Mouse (Mus musculus) brain, embryonic 14.5 days (tissue): ENCODE data around the gene Rsph4a. TPM values are rescaled to one million over a fixed set of nuclear protein-coding genes. Genes with fewer than 3 reads are reported as not detected.
A peak's percentile ranks its signal among the peaks of the same experiment; 100 is the strongest.
"Not testable (repeated sequence)": the region's sequence is repeated elsewhere in the genome, so short reads cannot be mapped to it uniquely, and the experiment has no call there.

Experiments
- DNase-seq: peaks from one replicate; pipeline ENCODE4 v3.0.0-alpha.2; 2011; ENCODE audit warnings: low read depth
- CTCF ChIP-seq: fragments of 200-500 bp; IDR thresholded peaks from 2 replicates; pipeline ENCODE4 v1.5.1; 2012; ENCODE audit warnings: inconsistent platforms, mild to moderate bottlenecking, moderate library complexity, borderline replicate concordance; ENCODE audit not compliant: insufficient read depth, insufficient read length; ENCODE audit errors: extremely low read depth
- POLR2A ChIP-seq: fragments of 200-500 bp; IDR thresholded peaks from 2 replicates; pipeline ENCODE4 v1.6.1; 2012; ENCODE audit warnings: mild to moderate bottlenecking, inconsistent platforms, borderline replicate concordance; ENCODE audit not compliant: poor library complexity, insufficient read depth, insufficient read length, severe bottlenecking; ENCODE audit errors: extremely low read depth
- polyA plus RNA-seq: library from polyadenylated mRNA; depleted of rRNA; stranded (reverse); fragments of >200 nt; gene quantifications from 2 replicates; pipeline ENCODE4 v1.2.3, GENCODE M21; 2012; rRNA removed

Rsph4a gene
- 0.44 and 1.1 TPM in 2 replicates for polyA plus RNA-seq

DNA sequence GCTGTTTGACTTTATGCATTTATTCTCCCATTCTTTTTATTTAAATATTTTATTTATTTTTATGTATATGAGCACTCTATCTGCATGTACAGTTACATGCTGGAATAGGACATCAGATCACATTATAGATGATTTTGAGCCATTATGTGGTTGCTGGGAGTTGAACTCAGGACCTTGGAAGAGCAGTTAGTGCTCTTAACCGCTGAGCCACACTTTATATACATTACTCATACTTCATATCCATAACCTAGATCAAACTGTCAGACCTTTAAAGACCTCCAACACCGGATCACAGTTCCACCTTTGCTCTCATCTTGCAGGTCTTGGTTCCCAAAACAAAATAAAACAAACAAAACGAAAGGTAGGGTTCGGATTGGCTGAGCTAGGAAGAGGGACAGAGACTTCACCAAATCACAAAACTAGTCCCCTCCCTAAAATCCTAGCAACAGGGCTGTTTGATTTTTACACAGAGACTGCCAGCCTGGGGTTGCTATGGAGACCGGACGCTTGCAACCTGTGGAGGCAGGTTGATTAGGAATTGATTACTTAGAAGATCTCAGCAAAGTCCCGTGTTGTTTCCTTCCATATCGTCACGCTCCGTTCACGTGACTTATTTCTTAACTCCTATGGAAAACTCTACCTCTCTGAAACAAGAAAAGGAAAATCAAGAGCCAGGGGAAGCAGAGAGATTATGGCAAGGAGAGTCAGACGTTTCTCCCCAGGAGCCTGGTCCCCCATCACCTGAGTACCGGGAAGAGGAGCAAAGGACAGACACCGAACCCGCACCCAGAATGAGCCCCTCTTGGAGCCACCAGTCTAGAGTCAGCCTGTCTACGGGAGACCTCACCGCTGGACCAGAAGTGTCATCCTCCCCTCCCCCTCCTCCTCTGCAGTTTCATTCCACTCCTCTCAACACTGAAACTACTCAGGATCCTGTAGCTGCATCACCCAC is at the start of gene Rsph4a:
Rsph4a (plus strand) TSS at position 582 of the 952 bp plus-strand sequence.
- peak; percentile 92 for DNase-seq
- no peak for TF ChIP-seq CTCF
- no peak for TF ChIP-seq POLR2A

DNA sequence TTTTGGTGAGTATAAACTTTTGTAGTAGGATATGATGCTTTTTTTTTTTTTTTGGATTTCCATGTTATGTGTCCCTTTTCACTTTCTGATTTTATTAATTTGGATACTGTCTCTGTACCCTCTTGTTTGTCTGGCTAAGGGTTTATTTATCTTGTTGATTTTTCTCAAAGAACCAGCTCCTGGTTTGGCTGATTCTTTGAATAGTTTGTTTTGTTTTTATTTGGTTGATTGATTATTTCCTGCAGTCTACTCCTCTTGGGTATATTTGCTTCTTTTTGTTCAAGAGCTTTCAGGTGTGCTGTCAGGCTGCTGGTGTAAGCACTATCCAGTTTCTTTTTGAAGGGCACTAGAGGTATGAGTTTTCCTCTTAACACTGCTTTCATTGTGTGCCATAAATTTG is 47.5 kb upstream of the Rsph4a start, which contains the start of gene Sult3a1:
Sult3a1 (plus strand) TSS at position 301 of the 400 bp plus-strand sequence.
- TF ChIP-seq POLR2A (no peak), CTCF (no peak)
- DNase-seq, result no peak

DNA sequence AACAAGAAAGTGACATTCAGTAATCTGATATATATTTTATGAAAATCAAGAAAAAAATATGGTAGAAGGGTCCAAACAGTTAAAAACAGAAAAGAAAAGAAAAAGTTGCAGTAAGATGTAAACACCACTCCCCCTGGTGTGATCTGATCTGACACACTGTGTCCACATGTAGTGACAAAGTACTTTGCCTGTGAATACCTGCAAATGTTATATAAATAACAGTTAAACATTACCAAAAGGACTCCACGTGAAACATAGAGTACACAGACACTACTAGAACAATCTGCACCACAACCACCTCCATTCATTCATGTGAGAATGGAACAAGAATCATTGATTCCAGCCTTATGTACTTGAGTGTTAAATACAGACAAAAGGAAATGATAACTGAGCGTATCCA is 38.9 kb upstream of the Rsph4a start:
- no peak for TF ChIP-seq POLR2A
- TF ChIP-seq CTCF, result no peak

DNA sequence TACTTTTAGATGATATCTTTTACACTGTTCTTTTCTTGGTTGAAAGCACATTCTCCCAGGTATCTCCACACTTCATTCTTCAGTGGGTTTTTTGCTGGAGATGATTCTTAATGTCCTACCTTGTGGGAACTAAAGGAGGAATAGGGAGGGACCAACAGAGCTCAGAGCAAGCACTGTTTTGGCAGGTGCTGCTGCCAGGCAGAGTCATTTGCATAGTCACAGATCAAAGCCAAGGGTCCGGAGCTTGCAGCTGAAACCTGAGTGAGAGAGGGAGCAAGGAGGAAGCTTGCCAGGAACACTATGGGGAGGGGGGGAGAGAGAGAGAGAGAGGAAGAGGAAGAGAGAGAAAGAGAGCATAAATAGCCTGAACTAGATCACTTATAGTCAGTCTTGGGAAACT is 34.5 kb upstream of the Rsph4a start:
- peak; percentile 4 for DNase-seq
- TF ChIP-seq POLR2A, result no peak
- TF ChIP-seq CTCF, result no peak

More for the DNA sequence above, 38.9 kb upstream of the Rsph4a start:
- DNase-seq, result no peak

DNA sequence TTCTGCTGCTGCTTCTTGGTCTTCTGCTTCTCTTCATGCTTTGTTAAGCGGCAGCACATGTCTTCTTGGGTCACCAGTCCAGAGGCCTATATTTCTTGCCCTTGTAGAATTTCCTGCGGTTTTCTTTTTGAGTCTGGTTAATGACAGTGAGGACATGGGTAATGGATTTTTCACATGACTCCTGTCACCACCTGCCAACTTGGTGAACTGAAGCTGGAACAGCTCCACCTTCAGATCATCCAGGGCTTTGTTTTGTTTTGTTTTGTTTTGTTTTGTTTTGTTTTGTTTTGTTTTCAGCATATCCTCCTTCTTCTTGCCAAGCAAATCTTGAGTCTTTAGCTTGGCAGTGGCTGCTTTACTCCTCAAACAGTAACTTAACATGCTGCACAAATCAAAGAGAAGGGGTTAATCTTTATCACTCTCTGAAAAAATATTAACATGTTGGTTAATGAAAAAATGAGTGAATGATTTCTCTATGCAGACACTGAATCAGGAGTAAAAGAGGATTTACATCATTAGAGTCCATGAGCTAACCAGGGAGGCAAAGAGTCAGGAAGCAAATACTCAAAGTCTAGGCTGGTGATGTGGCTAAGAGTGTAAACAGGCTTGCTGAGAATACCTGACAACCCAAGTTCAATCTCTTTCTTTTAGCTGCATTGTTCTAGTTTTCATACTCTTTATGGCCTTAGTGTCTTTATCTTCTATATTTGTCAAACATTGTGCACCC is 32.1 kb upstream of the Rsph4a start:
- no peak for TF ChIP-seq POLR2A
- no peak for TF ChIP-seq CTCF
- no peak for DNase-seq

DNA sequence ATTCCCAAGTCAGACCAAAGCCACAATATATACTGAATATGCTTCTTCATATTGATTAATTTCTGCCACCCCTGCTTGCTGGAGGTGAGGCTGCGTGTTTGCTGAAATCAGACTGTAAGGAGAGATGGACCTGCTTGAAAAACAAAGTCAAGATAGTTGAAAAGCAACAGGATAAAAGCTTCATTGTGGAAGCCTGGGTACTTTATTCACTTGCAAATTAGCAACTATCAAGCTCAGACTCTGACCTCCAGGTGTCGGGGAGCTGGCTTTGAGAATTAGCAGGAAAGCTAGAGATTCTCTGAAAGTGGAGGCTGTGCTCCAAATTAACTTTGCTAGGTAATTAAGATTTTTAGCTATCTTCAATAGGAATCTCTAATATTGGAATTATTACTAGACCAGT is 22.5 kb upstream of the Rsph4a start:
- DNase-seq, result not testable (repeated sequence)

DNA sequence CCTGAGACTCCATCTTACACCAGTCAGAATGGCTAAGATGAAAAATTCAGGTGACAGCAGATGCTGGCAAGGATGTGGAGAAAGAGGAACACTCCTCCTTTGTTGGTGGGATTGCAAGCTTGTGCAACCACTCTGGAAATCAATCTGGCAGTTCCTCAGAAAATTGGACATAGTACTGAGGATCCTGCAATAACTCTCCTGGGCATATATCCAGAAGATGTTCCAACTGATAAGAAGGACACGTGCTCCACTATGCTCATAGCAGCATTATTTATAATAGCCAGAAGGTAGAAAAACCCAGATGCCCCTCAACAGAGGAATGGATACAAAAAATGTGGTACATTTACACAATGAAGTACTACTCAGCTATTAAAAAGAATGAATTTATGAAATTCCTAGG is 3.4 kb upstream of the Rsph4a start:
- DNase-seq, result not testable (repeated sequence)

DNA sequence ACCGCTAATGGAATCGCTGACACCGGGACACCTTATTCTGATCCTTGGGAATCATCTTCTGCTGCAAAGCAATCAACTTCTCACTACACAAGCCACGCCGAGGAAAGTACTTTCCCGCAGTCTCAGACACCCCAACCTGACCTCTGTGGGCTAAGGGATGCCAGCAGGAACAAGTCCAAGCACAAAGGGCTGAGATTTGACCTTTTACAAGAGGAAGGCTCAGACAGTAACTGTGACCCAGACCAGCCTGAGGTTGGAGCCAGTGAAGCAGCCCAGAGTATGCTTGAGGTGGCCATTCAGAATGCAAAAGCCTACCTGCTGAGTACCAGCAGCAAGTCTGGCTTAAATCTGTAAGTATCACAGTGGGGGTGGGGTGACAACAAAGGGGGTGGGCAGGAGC is 578 bp downstream of the Rsph4a start:
- no peak for DNase-seq
- TF ChIP-seq POLR2A (no peak), CTCF (no peak)

DNA sequence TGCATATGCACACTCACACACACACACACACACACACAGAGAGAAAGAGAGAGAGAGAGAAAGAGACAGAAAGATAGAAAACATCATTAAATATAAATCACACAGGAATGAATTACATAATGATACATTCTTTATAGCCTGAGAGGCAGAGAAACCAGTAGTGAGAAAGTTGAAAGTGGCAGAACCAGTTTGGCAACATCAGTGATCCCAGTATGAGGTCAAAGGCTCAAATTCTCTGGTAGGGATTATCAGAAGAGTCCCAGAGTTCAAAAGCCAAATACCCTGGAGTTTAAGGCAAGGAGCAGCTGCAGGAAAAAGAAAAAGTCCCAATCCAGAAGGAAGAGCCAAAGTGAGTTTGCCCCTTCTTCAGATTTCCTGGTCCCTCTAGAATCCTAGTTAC is 35.8 kb downstream of the Rsph4a start:
- no peak for DNase-seq
- no peak for TF ChIP-seq POLR2A
- TF ChIP-seq CTCF, result no peak

DNA sequence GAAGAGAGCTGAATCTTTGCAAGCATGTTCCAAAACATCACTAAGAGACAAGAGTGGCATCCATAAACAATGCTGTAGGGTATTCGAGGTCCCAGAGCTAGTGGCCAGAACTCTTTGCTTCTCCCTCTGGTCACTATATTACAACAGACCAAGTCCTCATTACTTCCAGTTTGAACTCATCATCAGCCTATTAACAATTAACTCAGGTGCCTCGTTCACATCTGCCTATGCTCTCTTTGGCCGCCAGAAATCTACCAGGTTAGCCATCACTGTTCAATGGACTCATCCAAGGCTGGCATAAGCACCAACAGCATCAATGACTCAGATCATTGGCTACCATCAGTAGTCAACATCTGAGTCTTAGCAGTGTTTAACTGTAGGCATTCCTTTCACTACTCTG is 40.5 kb downstream of the Rsph4a start:
- no peak for TF ChIP-seq CTCF
- TF ChIP-seq POLR2A, result no peak
- DNase-seq, result no peak

DNA sequence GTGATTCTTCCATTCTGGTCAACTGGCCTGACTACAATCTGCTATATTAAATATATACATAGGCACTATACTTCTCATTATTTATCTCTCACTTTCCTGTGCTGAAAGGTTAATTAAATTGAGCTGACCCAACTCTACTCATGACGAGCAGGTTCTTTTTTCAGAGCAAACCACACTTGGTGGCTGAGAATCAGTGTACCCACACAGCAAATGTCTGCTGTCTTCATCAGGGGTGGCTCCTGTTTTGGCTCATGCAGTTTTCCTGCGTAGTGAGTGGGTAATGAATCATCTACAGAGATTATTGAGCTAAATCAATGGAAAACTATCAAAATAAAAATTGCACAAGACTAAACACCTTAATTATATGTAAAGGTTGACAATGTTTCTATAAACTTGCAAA is 41.4 kb downstream of the Rsph4a start:
- no peak for DNase-seq
- TF ChIP-seq CTCF (no peak), POLR2A (no peak)

DNA sequence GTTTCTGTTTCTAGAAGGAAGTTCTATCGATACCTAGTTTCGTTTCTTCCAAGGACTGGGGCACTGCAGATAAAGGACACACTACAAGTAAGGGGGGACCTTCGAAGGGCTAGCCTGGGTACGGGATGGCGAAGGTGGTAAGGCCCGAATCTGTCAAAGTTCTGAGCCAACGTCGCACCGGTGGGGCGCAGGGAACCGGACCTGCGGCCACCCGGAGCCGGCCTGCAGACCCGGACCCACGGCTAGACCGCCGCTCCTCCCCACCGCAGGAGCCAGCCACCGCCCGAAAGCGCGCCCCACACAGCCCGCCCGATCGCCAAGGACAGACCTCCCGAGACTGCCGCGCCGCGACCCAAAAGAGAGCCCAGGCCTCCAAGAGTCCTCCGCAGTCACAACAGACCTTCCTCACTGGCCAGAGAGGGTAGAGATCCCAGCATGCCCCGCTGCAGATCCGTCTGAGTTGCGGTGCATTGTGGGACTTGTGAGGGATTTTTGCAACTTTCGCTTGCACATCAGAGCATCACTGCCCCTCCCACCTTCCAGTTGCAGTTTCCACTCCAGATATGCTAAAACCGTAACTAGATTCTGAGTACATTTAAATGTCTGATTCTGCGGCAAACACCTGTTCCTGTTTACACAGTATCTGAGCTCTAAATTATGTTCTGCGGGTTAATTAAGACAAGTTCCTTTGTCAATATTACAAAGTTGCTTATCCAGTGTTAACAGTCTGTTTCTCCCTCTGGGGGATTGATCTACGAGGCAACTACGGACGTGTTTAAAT is 46.1 kb downstream of the Rsph4a start, which contains the start of gene Zup1:
Zup1 (minus strand) TSS at position 467 of the 781 bp plus-strand sequence.
- DNase-seq, result peak; percentile 96
- TF ChIP-seq POLR2A, result peak; percentile 57; the same call in 1 of the 2 replicates
- no peak for TF ChIP-seq CTCF

DNA sequence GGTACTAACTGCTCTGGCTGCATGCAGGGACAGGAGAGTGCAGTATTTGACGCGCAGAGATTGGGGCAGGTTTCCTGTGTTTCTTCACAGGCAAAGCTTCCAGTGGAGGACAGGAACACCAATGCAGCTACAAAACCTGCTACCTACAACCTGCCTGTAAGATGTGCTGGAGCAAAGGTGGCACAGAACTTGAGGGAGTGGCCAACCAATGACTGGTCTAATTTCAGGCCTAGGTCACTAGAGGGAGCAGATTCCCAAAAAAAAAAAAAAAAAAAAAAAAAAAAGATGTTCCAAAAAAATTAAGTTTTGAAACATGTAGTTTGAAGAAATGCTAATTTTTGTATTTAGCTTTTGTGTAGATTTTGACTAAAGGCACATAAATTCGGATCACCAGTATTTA is 47.6 kb downstream of the Rsph4a start:
- TF ChIP-seq CTCF, result no peak
- no peak for TF ChIP-seq POLR2A

More for the DNA sequence above, 47.6 kb downstream of the Rsph4a start:
- no peak for DNase-seq

Other genes starting within 250 kb of the Rsph4a start
- gene Sult3a2, start 118.4 kb upstream of the Rsph4a start, polyA plus RNA-seq, result not detected in 2 replicates
- not detected in 2 replicates for gene Sult3a1, start 47.4 kb upstream of the Rsph4a start, polyA plus RNA-seq
- 12.3 and 13.1 TPM in 2 replicates for gene Zup1, start 46.2 kb downstream of the Rsph4a start, polyA plus RNA-seq
- gene Rwdd1, start 114.5 kb downstream of the Rsph4a start, polyA plus RNA-seq, result 70.6 and 72.4 TPM in 2 replicates
- 0.08 TPM in 1 of 2 replicates, not detected in the other for gene Trappc3l, start 132.5 kb downstream of the Rsph4a start, polyA plus RNA-seq
- not detected in 2 replicates for gene Calhm4, start 139.2 kb downstream of the Rsph4a start, polyA plus RNA-seq
- 0.16 and 0.33 TPM in 2 replicates for gene Calhm5, start 191.4 kb downstream of the Rsph4a start, polyA plus RNA-seq
- gene Calhm6, start 222.9 kb downstream of the Rsph4a start, polyA plus RNA-seq, result 0.23 and 0.38 TPM in 2 replicates